Mouse (Mus musculus): ENCODE results near the gene Tgfb1. TPM values are rescaled to one million over a fixed set of nuclear protein-coding genes. Genes with fewer than 3 reads are reported as not detected.

The Tgfb1 gene
- polyA plus RNA-seq, 1 experiment from 2014 or later = 16.4 TPM

DNA sequence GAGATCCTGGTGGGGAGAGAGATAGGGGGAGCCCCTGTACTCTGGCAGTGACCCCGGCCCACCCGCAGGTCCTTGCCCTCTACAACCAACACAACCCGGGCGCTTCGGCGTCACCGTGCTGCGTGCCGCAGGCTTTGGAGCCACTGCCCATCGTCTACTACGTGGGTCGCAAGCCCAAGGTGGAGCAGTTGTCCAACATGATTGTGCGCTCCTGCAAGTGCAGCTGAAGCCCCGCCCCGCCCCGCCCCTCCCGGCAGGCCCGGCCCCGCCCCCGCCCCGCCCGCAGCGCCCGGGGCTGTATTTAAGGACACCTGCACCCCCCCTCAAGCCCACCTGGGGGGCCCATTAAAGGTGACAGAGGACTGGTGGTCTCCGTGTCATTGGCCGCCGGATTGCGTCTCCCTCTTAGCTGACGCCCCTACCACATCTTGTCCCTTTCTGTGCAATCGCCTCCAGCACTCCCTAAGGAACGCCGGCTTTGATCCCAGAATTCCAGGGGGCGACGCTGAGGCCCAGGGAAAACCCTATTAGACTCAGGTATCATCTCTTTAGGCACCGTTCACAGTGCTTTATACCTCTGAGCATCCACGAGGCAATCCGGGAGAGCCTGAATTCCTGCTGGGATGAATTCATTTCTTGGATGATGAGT lies 18.0 kb downstream of the Tgfb1 start:
- H3K4me3 ChIP-seq (ENCODE audit: low read depth, low read length) = peak overlapping the region; percentile 24; the same call in 1 of the 2 replicates
- 27% methylated on average over 36 of the region's 37 CpGs for WGBS
- 0 out of 2 replicates have a peak, but pooled peaks have one; percentile 32 for ATAC-seq (replicated peaks; ENCODE audit: low FRiP score)

DNA sequence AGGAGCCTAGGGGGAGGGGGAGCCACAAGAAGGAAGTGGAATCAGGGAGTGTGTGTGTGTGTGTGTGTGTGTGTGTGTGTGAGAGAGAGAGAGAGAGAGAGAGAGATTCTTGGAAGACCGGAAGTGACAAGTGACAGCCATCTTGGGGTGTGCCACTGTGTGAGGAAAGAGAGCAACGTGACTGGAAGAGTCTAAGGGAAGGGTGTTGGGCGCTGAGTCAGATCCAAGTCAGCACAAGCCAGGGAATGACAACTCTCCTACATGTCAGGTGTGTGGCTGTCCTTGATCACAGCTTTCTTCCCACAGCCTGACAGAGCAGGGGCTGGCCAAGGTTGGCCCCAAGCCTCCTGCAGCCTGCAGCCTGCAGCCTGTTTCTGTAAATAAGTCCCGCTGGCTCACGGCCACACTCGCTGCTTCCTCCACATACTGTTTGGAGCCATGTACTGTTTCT lies 19.0 kb downstream of the Tgfb1 start:
- peaks cover 51% of the 10 kb centered on the region for H3K4me1 ChIP-seq (replicated peaks; ENCODE audit: control insufficient read depth, insufficient read depth, low read length)
- H3K27me3 ChIP-seq (replicated peaks; ENCODE audit: control insufficient read depth, insufficient read depth, low read length) = no peaks in the 10 kb centered on the region
- no peak for DNase-seq (ENCODE audit: low spot score)
- H3K9ac ChIP-seq (ENCODE audit: low read depth, low read length) = no peak overlapping the region
- peak overlapping the region; percentile 46; the same call in 1 of the 2 replicates for H3K27ac ChIP-seq (ENCODE audit: low read depth, low read length)
- H3K4me3 ChIP-seq (ENCODE audit: low read depth, low read length) = no peak overlapping the region
- H3K9me3 ChIP-seq (ENCODE audit: control insufficient read depth, low read length) = peaks cover 7% of the 10 kb centered on the region; the same call in 1 of the 2 replicates
- 69% methylated on average over 6 of the region's 6 CpGs for WGBS
- no peak overlapping the region for H3K4me2 ChIP-seq
- peaks cover 20% of the 10 kb centered on the region for H3K36me3 ChIP-seq (ENCODE audit: control insufficient read depth, insufficient read depth, low read length)
- no peak for ATAC-seq (replicated peaks; ENCODE audit: low FRiP score)

More for the DNA sequence above, 18.0 kb downstream of the Tgfb1 start:
- no peak for DNase-seq (ENCODE audit: low spot score)
- H3K9me3 ChIP-seq (ENCODE audit: control insufficient read depth, low read length) = peaks cover 7% of the 10 kb centered on the region; the same call in 1 of the 2 replicates
- no peaks in the 10 kb centered on the region for H3K27me3 ChIP-seq (replicated peaks; ENCODE audit: control insufficient read depth, insufficient read depth, low read length)
- H3K27ac ChIP-seq (ENCODE audit: low read depth, low read length) = 0 out of 2 replicates have a peak overlapping the region, but pooled peaks have one; percentile 40
- H3K36me3 ChIP-seq (ENCODE audit: control insufficient read depth, insufficient read depth, low read length) = peaks cover 27% of the 10 kb centered on the region
- peak overlapping the region; percentile 52 for H3K4me2 ChIP-seq
- H3K9ac ChIP-seq (ENCODE audit: low read depth, low read length) = no peak overlapping the region
- H3K4me1 ChIP-seq (replicated peaks; ENCODE audit: control insufficient read depth, insufficient read depth, low read length) = peaks cover 44% of the 10 kb centered on the region

DNA sequence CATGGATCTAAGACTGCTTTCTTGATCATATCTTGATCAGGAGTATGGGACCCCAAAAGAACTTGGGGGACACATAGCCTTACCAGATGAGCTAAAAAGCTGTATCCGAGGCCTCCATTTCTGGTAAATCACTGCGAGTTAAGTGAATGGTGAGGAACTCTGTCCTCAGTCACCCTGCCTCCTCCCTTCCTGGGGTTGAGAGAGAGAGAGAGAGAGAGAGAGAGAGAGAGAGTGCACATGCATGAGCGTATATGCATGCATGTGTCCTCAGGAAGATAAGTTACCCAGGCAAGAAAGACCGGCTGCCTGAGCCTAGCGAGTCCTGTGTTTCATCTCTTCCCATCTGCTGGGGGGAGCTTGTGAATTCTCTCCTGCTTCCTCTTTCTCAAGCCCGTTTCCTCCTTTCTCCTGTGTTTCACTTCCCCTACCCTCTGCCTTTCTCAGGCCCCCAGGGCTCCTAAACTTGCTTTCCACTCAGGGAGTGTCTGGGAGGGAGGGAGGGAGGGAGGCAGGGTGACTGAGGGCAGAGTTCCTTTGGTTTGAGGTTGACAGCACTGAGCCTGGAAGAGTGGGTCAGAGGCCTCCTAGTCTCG lies 19.9 kb downstream of the Tgfb1 start:
- Histone ChIP-seq H3K9ac (ENCODE audit: low read depth, low read length) (no peak overlapping the region), H3K27ac (ENCODE audit: low read depth, low read length) (peak overlapping the region; percentile 46), H3K27me3 (replicated peaks; ENCODE audit: control insufficient read depth, insufficient read depth, low read length) (no peaks in the 10 kb centered on the region), H3K36me3 (ENCODE audit: control insufficient read depth, insufficient read depth, low read length) (peaks cover 11% of the 10 kb centered on the region), H3K9me3 (ENCODE audit: control insufficient read depth, low read length) (peaks cover under 1% of the 10 kb centered on the region; the same call in 1 of the 2 replicates), H3K4me2 (no peak overlapping the region), H3K4me1 (replicated peaks; ENCODE audit: control insufficient read depth, insufficient read depth, low read length) (peaks cover 58% of the 10 kb centered on the region), H3K4me3 (ENCODE audit: low read depth, low read length) (no peak overlapping the region)
- DNase-seq (ENCODE audit: low spot score) = no peak
- no peak for ATAC-seq (replicated peaks; ENCODE audit: low FRiP score)
- 45% methylated on average over 7 of the region's 7 CpGs for WGBS

DNA sequence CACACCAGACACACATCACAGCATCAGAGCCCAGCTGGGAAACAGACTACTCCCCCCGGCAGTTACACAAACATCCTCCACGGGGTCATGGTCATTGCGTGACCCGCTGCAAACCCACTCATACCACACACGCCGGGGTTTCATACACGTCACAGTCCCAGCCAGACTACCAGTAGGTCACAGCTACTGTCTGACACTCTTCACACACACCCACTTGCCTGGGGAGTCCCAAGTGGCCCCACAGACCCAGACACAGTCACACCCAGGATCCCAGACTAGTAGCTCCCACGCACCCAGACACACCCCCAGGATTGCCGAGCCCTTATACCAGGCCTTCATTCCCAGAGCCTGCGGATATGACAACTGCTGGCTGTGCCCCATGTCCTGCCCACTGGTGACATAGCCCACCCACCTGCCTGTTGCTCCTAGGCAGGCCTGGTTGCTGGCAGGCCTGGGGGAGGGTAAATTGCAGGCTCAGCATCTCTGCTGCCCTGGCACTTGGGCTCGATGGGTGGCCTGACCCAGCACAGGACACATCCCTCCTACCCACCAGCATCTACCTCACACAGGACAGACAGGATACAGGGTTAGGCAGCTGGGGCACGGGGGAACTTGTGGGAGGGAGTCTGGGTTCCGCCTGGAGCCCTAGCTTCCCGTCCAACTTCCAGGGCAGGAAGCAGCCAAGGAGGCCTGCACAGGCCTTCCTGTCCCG lies 20.9 kb downstream of the Tgfb1 start:
- Histone ChIP-seq H3K9ac (ENCODE audit: low read depth, low read length) (no peak overlapping the region), H3K4me2 (no peak overlapping the region), H3K27ac (ENCODE audit: low read depth, low read length) (peak overlapping the region; percentile 57; the same call in 1 of the 2 replicates), H3K4me3 (ENCODE audit: low read depth, low read length) (no peak overlapping the region), H3K36me3 (ENCODE audit: control insufficient read depth, insufficient read depth, low read length) (peaks cover 9% of the 10 kb centered on the region), H3K27me3 (replicated peaks; ENCODE audit: control insufficient read depth, insufficient read depth, low read length) (no peaks in the 10 kb centered on the region), H3K4me1 (replicated peaks; ENCODE audit: control insufficient read depth, insufficient read depth, low read length) (peaks cover 68% of the 10 kb centered on the region), H3K9me3 (ENCODE audit: control insufficient read depth, low read length) (no peaks in the 10 kb centered on the region)
- DNase-seq (ENCODE audit: low spot score) (no peak), ATAC-seq (replicated peaks; ENCODE audit: low FRiP score) (peak; percentile 12)
- WGBS = 57% methylated on average over 15 of the region's 15 CpGs

DNA sequence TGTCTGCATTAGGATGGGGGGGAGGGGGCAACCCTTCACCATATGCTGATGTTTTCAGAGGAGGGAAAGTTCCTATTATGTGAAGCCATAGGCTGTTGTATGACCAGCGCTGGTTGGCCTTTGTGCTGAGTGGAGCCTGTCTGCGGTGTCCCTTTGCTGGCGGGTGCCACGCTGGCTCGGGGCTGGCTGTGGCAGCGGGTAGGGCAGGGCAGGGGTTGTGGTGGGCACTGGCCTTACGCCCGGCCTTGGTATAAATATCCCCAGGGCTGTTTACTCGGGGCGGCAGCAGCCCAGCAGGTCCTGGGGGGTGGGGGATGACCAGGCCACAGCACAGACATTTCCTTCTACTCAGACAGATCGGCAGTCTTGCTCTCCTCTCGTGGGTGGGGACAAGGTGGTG lies 23.2 kb downstream of the Tgfb1 start:
- Histone ChIP-seq H3K9ac (ENCODE audit: low read depth, low read length) (no peak overlapping the region), H3K9me3 (ENCODE audit: control insufficient read depth, low read length) (no peaks in the 10 kb centered on the region), H3K4me1 (replicated peaks; ENCODE audit: control insufficient read depth, insufficient read depth, low read length) (peaks cover 53% of the 10 kb centered on the region), H3K27ac (ENCODE audit: low read depth, low read length) (no peak overlapping the region), H3K4me2 (peak overlapping the region; percentile 2; the same call in 1 of the 2 replicates), H3K36me3 (ENCODE audit: control insufficient read depth, insufficient read depth, low read length) (peaks cover 24% of the 10 kb centered on the region), H3K4me3 (ENCODE audit: low read depth, low read length) (no peak overlapping the region), H3K27me3 (replicated peaks; ENCODE audit: control insufficient read depth, insufficient read depth, low read length) (no peaks in the 10 kb centered on the region)
- DNase-seq (ENCODE audit: low spot score) (no peak), ATAC-seq (replicated peaks; ENCODE audit: low FRiP score) (no peak)
- 38% methylated on average over 12 of the region's 12 CpGs for WGBS

DNA sequence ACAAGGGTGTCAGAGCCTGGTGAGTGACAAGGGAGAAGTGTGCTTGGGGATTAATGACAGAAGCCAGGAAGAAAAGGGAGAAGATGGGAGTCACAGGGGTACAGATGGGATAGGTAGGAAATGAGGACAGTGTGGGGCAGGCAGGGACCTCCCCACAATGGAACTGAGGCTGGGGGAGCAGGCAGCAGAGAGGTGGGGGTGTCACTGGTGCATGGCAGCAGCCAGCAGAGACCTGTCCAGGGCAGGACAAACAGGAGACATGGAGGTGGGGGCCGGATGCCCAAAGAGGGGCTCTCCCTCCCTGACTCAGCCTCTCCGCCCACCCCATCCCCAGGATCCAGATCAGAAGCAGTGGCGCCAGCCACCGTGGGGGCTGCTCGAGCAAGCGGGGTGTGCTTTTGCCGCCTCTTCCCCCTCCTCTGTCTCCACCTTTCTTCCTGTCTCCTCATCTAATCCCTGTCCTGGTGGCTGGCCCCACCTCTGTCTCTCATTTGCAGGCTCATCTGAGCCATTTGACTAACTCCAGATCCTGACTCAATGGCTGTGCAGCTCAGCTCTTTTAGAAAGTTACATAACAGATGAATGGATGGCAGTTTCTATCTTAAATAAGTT lies 23.8 kb downstream of the Tgfb1 start:
- ATAC-seq (replicated peaks; ENCODE audit: low FRiP score) (no peak), DNase-seq (ENCODE audit: low spot score) (no peak)
- H3K4me2 ChIP-seq = peak overlapping the region; percentile 2; the same call in 1 of the 2 replicates
- peaks cover 29% of the 10 kb centered on the region for H3K36me3 ChIP-seq (ENCODE audit: control insufficient read depth, insufficient read depth, low read length)
- peaks cover 46% of the 10 kb centered on the region for H3K4me1 ChIP-seq (replicated peaks; ENCODE audit: control insufficient read depth, insufficient read depth, low read length)
- no peaks in the 10 kb centered on the region for H3K9me3 ChIP-seq (ENCODE audit: control insufficient read depth, low read length)
- no peak overlapping the region for H3K27ac ChIP-seq (ENCODE audit: low read depth, low read length)
- no peak overlapping the region for H3K9ac ChIP-seq (ENCODE audit: low read depth, low read length)
- 33% methylated on average over 7 of the region's 7 CpGs for WGBS
- H3K4me3 ChIP-seq (ENCODE audit: low read depth, low read length) = no peak overlapping the region
- H3K27me3 ChIP-seq (replicated peaks; ENCODE audit: control insufficient read depth, insufficient read depth, low read length) = no peaks in the 10 kb centered on the region

DNA sequence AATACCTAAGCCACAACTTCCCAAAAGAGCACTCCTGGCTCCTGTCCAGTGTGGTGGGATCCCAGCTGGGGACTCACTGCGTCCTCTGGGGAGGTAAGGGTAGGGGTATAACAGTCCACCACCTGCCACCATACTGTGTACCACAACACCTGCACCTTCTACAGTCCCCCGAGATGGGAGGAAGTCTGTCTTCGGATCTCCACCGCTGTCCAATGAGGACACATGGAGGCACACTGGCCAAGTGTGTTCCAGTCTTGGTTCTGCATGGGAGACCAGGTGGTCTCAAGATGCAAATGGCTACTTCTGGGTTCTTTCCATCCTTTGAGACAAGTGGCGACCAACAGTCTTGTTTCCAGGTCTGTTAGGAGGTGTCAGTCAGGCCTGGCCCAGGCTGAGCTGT lies 24.4 kb downstream of the Tgfb1 start:
- H3K9ac ChIP-seq (ENCODE audit: low read depth, low read length) = no peak overlapping the region
- H3K4me3 ChIP-seq (ENCODE audit: low read depth, low read length) = no peak overlapping the region
- H3K4me1 ChIP-seq (replicated peaks; ENCODE audit: control insufficient read depth, insufficient read depth, low read length) = peaks cover 43% of the 10 kb centered on the region
- H3K36me3 ChIP-seq (ENCODE audit: control insufficient read depth, insufficient read depth, low read length) = peaks cover 34% of the 10 kb centered on the region
- H3K27ac ChIP-seq (ENCODE audit: low read depth, low read length) = peak overlapping the region; percentile 33; the same call in 1 of the 2 replicates
- no peak for ATAC-seq (replicated peaks; ENCODE audit: low FRiP score)
- WGBS = 71% methylated on average over 5 of the region's 5 CpGs
- no peaks in the 10 kb centered on the region for H3K27me3 ChIP-seq (replicated peaks; ENCODE audit: control insufficient read depth, insufficient read depth, low read length)
- DNase-seq (ENCODE audit: low spot score) = no peak
- H3K9me3 ChIP-seq (ENCODE audit: control insufficient read depth, low read length) = no peaks in the 10 kb centered on the region
- H3K4me2 ChIP-seq = no peak overlapping the region

DNA sequence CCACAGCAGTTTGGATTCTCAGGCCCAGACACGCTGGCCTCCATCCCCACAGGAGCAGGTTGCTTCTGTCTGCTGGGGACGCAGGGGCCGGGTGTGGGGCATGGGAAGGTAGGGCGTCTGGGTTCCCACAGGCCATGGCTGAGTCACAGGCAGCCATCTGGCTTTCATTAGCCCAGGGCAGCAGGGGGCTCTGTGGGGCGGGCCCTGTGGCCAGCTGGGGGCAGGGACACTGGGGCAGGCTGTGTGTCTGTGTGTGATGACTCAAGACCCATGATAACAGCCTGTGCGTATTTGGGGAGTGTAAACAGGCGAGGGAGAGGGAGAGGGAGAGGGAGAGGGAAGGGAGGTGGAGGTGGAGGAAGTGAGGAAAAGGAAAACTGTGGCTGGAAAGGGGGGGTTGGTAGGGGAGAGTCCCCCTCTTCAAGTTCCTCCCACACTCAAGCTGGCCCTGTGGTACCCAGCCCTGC lies 25.0 kb downstream of the Tgfb1 start:
- Histone ChIP-seq H3K4me1 (replicated peaks; ENCODE audit: control insufficient read depth, insufficient read depth, low read length) (peaks cover 39% of the 10 kb centered on the region), H3K4me3 (ENCODE audit: low read depth, low read length) (no peak overlapping the region), H3K4me2 (no peak overlapping the region), H3K9ac (ENCODE audit: low read depth, low read length) (no peak overlapping the region), H3K27ac (ENCODE audit: low read depth, low read length) (peak overlapping the region; percentile 67; the same call in 1 of the 2 replicates), H3K36me3 (ENCODE audit: control insufficient read depth, insufficient read depth, low read length) (peaks cover 35% of the 10 kb centered on the region), H3K9me3 (ENCODE audit: control insufficient read depth, low read length) (no peaks in the 10 kb centered on the region), H3K27me3 (replicated peaks; ENCODE audit: control insufficient read depth, insufficient read depth, low read length) (no peaks in the 10 kb centered on the region)
- DNase-seq (ENCODE audit: low spot score) (peak; percentile 56), ATAC-seq (replicated peaks; ENCODE audit: low FRiP score) (peak; percentile 48)
- 22% methylated on average over 7 of the region's 7 CpGs for WGBS
